Mouse (Mus musculus) CH12F3 (cell line): ENCODE results near the gene Ddrgk1.

Experiments used
- in situ Hi-C: fragments of 300-500 bp; cut with MboI; formaldehyde crosslinking; loops from 2 replicates; pipeline ENCODE4 v1.14.3; 2020; ENCODE audit warnings: low sequenced_read_pairs

Ddrgk1 gene

GRCm38 (mm10) chr2:130664102-130664701 lies at the start of gene Ddrgk1:
Ddrgk1 (minus strand) TSS chr2:130664659.
- in situ Hi-C loops = no loop called here

- in situ Hi-C loops = no loop called here
Observed at GRCm38 (mm10) chr2:130707057-130707456, 42.6 kb upstream of the Ddrgk1 start.

GRCm38 (mm10) chr2:130706602-130707001 lies 42.1 kb upstream of the Ddrgk1 start:
- in situ Hi-C loops = no loop called here

GRCm38 (mm10) chr2:130705178-130705577 lies 40.7 kb upstream of the Ddrgk1 start:
- in situ Hi-C loops = no loop called here

- in situ Hi-C loops = no loop called here
Observed at GRCm38 (mm10) chr2:130704040-130705001, 39.9 kb upstream of the Ddrgk1 start.

GRCm38 (mm10) chr2:130697821-130698266 lies 33.4 kb upstream of the Ddrgk1 start:
- in situ Hi-C loops = no loop called here

- in situ Hi-C loops = no loop called here
Observed at GRCm38 (mm10) chr2:130697153-130697810, 32.8 kb upstream of the Ddrgk1 start, which contains the start of gene Slc4a11. Slc4a11 (minus strand) TSS chr2:130697519.

- in situ Hi-C loops = no loop called here
Observed at GRCm38 (mm10) chr2:130696700-130697152, 32.3 kb upstream of the Ddrgk1 start.

GRCm38 (mm10) chr2:130693563-130693962 lies 29.1 kb upstream of the Ddrgk1 start:
- in situ Hi-C loops = no loop called here

- in situ Hi-C loops = no loop called here
Observed at GRCm38 (mm10) chr2:130689011-130689410, 24.6 kb upstream of the Ddrgk1 start.

- in situ Hi-C loops = no loop called here
Observed at GRCm38 (mm10) chr2:130685426-130685825, 21.0 kb upstream of the Ddrgk1 start.

- in situ Hi-C loops = no loop called here
Observed at GRCm38 (mm10) chr2:130681531-130681930, 17.1 kb upstream of the Ddrgk1 start.

GRCm38 (mm10) chr2:130679899-130680298 lies 15.4 kb upstream of the Ddrgk1 start:
- in situ Hi-C loops = no loop called here

- in situ Hi-C loops = no loop called here
Observed at GRCm38 (mm10) chr2:130679154-130679553, 14.7 kb upstream of the Ddrgk1 start.

- in situ Hi-C loops = no loop called here
Observed at GRCm38 (mm10) chr2:130677211-130677610, 12.8 kb upstream of the Ddrgk1 start.

GRCm38 (mm10) chr2:130667559-130667958 lies 3.1 kb upstream of the Ddrgk1 start, which contains the start of gene Itpa:
Itpa (plus strand) TSS chr2:130667610.
- in situ Hi-C loops = no loop called here

- in situ Hi-C loops = no loop called here
Observed at GRCm38 (mm10) chr2:130663342-130663741, 1.1 kb downstream of the Ddrgk1 start.

GRCm38 (mm10) chr2:130658530-130658929 lies 5.9 kb downstream of the Ddrgk1 start:
- in situ Hi-C loops = no loop called here

- in situ Hi-C loops = no loop called here
Observed at GRCm38 (mm10) chr2:130657541-130657940, 6.9 kb downstream of the Ddrgk1 start.

GRCm38 (mm10) chr2:130656536-130656935 lies 7.9 kb downstream of the Ddrgk1 start:
- in situ Hi-C loops = no loop called here

- in situ Hi-C loops = no loop called here
Observed at GRCm38 (mm10) chr2:130655660-130656339, 8.7 kb downstream of the Ddrgk1 start.
